Mouse (Mus musculus): Measurements from ENCODE around the gene Riok1. TPM values are rescaled to one million over a fixed set of nuclear protein-coding genes. Genes with fewer than 3 reads are reported as not detected.

Gene Riok1
- polyA plus RNA-seq, 1 experiment from 2014 or later: 19.0 TPM

- Histone ChIP-seq H3K4me1 (replicated peaks) (peaks cover 9% of the 10 kb centered on the region), H3K4me3 (replicated peaks) (no peak overlapping the region), H3K27me3 (no peaks in the 10 kb centered on the region), H3K36me3 (replicated peaks) (no peaks in the 10 kb centered on the region), H3K9me3 (replicated peaks) (no peaks in the 10 kb centered on the region), H3K9ac (no peak overlapping the region), H3K4me2 (no peak overlapping the region), H3K27ac (replicated peaks) (no peak overlapping the region)
- 0 out of 2 replicates have a peak, but pooled peaks have one; percentile 38 for ATAC-seq (ENCODE audit: insufficient read depth)
- WGBS (ENCODE audit: insufficient replicate concordance): 33% methylated on average over 3 of the region's 3 CpGs
These were observed 51.2 kb downstream of the Riok1 start for GRCm38 (mm10) chr13:38088008-38088407.

- Histone ChIP-seq H3K9ac (no peak overlapping the region), H3K9me3 (replicated peaks) (no peaks in the 10 kb centered on the region), H3K4me1 (replicated peaks) (peaks cover 9% of the 10 kb centered on the region), H3K27me3 (no peaks in the 10 kb centered on the region), H3K4me2 (no peak overlapping the region; the same call in 1 of the 2 replicates), H3K4me3 (replicated peaks) (no peak overlapping the region), H3K27ac (replicated peaks) (peak overlapping the region; percentile 48), H3K36me3 (replicated peaks) (no peaks in the 10 kb centered on the region)
- 69% methylated on average over 6 of the region's 6 CpGs for WGBS (ENCODE audit: insufficient replicate concordance)
- peak; percentile 37; the same call in 1 of the 2 replicates for ATAC-seq (ENCODE audit: insufficient read depth)
These were observed 52.7 kb downstream of the Riok1 start for GRCm38 (mm10) chr13:38089449-38089848.

- Histone ChIP-seq H3K27ac (replicated peaks) (peak overlapping the region; percentile 48), H3K4me1 (replicated peaks) (peaks cover 9% of the 10 kb centered on the region), H3K27me3 (no peaks in the 10 kb centered on the region), H3K9ac (no peak overlapping the region), H3K36me3 (replicated peaks) (no peaks in the 10 kb centered on the region), H3K9me3 (replicated peaks) (no peaks in the 10 kb centered on the region), H3K4me3 (replicated peaks) (no peak overlapping the region), H3K4me2 (no peak overlapping the region)
- 41% methylated on average over 4 of the region's 4 CpGs for WGBS (ENCODE audit: insufficient replicate concordance)
- peak; percentile 57; the same call in 1 of the 2 replicates for ATAC-seq (ENCODE audit: insufficient read depth)
These were observed 53.1 kb downstream of the Riok1 start for GRCm38 (mm10) chr13:38089871-38090270.

DNA sequence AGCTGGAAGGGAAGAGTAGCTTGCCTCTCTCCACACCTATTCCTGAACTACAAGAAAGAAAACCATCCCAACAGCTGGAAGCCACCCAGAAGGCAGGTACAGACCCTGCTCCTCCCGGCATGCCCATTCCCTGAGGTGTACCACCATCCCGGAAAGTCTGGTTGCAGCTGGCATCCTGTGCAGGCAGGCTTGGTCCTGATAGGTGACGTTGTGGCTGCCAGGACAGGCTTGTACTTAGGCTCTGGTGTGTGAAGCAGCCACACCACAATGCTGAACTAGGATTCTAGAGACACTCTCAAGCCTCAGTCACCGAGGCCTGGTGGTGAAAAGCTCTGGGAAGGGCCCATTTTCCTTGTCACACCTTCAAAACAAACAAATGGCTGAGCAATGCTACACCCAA, 59.4 kb downstream of the Riok1 start:
- H3K4me3 ChIP-seq (replicated peaks): no peak overlapping the region
- no peaks in the 10 kb centered on the region for H3K36me3 ChIP-seq (replicated peaks)
- H3K27me3 ChIP-seq: no peaks in the 10 kb centered on the region
- no peak overlapping the region for H3K4me2 ChIP-seq
- H3K27ac ChIP-seq (replicated peaks): no peak overlapping the region
- WGBS (ENCODE audit: insufficient replicate concordance): 38% methylated on average over 4 of the region's 4 CpGs
- no peak for ATAC-seq (ENCODE audit: insufficient read depth)
- H3K9ac ChIP-seq: no peak overlapping the region
- H3K9me3 ChIP-seq (replicated peaks): no peaks in the 10 kb centered on the region
- no peaks in the 10 kb centered on the region for H3K4me1 ChIP-seq (replicated peaks)

GRCm38 (mm10) chr13:38103406-38103805, 66.6 kb downstream of the Riok1 start:
- 45% methylated on average over 4 of the region's 4 CpGs for WGBS (ENCODE audit: insufficient replicate concordance)
- Histone ChIP-seq H3K4me2 (no peak overlapping the region), H3K27me3 (no peaks in the 10 kb centered on the region), H3K4me3 (replicated peaks) (no peak overlapping the region), H3K9me3 (replicated peaks) (no peaks in the 10 kb centered on the region), H3K9ac (no peak overlapping the region), H3K36me3 (replicated peaks) (no peaks in the 10 kb centered on the region), H3K4me1 (replicated peaks) (no peaks in the 10 kb centered on the region), H3K27ac (replicated peaks) (no peak overlapping the region)
- no peak for ATAC-seq (ENCODE audit: insufficient read depth)

DNA sequence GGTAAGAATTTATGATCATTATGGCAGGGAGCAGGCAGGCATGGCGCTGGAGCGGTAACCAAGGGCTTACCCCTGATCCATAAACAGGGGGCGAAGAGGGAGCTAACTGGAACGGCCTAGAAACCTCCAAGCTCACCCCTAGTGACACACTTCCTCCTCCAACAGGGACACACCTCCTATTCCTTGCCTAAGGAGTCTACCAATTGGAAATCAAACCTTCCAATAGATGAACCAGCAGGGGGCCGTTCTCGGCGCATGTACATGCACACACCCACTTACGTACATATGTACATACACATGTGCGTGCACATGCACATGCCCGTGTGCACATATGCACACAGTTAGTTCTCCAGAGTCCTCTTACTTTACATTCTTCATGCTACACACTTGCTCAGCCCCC, 67.7 kb downstream of the Riok1 start:
- Histone ChIP-seq H3K27ac (replicated peaks) (no peak overlapping the region), H3K4me3 (replicated peaks) (no peak overlapping the region), H3K9ac (no peak overlapping the region), H3K36me3 (replicated peaks) (no peaks in the 10 kb centered on the region), H3K4me2 (no peak overlapping the region), H3K27me3 (no peaks in the 10 kb centered on the region), H3K4me1 (replicated peaks) (no peaks in the 10 kb centered on the region), H3K9me3 (replicated peaks) (no peaks in the 10 kb centered on the region)
- WGBS (ENCODE audit: insufficient replicate concordance): 81% methylated on average over 10 of the region's 10 CpGs
- no peak for ATAC-seq (ENCODE audit: insufficient read depth)

- H3K9me3 ChIP-seq (replicated peaks): no peaks in the 10 kb centered on the region
- H3K9ac ChIP-seq: no peak overlapping the region
These were observed 72.3 kb downstream of the Riok1 start for GRCm38 (mm10) chr13:38109081-38109480.

More at GRCm38 (mm10) chr13:38109081-38109480, 72.3 kb downstream of the Riok1 start:
- Histone ChIP-seq H3K27me3 (no peaks in the 10 kb centered on the region), H3K4me2 (no peak overlapping the region), H3K27ac (replicated peaks) (no peak overlapping the region), H3K36me3 (replicated peaks) (no peaks in the 10 kb centered on the region), H3K4me1 (replicated peaks) (no peaks in the 10 kb centered on the region), H3K4me3 (replicated peaks) (no peak overlapping the region)
- 69% methylated on average over 9 of the region's 9 CpGs for WGBS (ENCODE audit: insufficient replicate concordance)
- no peak for ATAC-seq (ENCODE audit: insufficient read depth)

Small RNA genes within 50 kb of the gene (microRNA-seq; reads per million reads assigned to microRNA genes)
- gene Gm27387: not detected

Other genes with a start within 250 kb of the Riok1 start
- 55.3 and 78.9 TPM in 2 replicates for gene Ssr1, start 42.8 kb upstream of the Riok1 start, polyA plus RNA-seq (2015; fragmentation: Nextera tagmentation; extraction: Ambion mirVana)
- 0.30 and 0.35 TPM in 2 replicates for gene Cage1, start 74 bp downstream of the Riok1 start, polyA plus RNA-seq (2015; fragmentation: Nextera tagmentation; extraction: Ambion mirVana)
- 1.6 and 1.7 TPM in 2 replicates for gene Dsp, start 114.3 kb downstream of the Riok1 start, polyA plus RNA-seq (2015; fragmentation: Nextera tagmentation; extraction: Ambion mirVana)
- 11.0 and 11.1 TPM in 2 replicates for gene Snrnp48, start 167.9 kb downstream of the Riok1 start, polyA plus RNA-seq (2015; fragmentation: Nextera tagmentation; extraction: Ambion mirVana)